Mouse (Mus musculus) spleen, adult 18-20 months (tissue): ENCODE results near the gene Krtap1-5.
"Not testable (repeated sequence)": the region's sequence is repeated elsewhere in the genome, so short reads cannot be mapped to it uniquely, and the experiment has no call there.

Source experiments
- DNase-seq, 2 experiments: peaks; one replicate each; pipeline ENCODE4 v3.0.0; 2022; ENCODE audit warnings: mixed read lengths in 2 of 2

The Krtap1-5 gene

GRCm38 (mm10) chr11:99580636-99581035, at the start of gene Krtap1-5:
Gene Krtap1-5, minus strand, starts transcription at chr11:99581016.
- DNase-seq, result no peak

- no peak for DNase-seq
These were observed 47.3 kb upstream of the Krtap1-5 start, which contains the start of gene Krtap4-1 for GRCm38 (mm10) chr11:99628138-99628537. Gene Krtap4-1, minus strand, starts transcription at chr11:99628238.

GRCm38 (mm10) chr11:99620335-99620734, 39.5 kb upstream of the Krtap1-5 start, which contains the start of gene Gm11562:
Gene Gm11562, minus strand, starts transcription at chr11:99620435.
- DNase-seq, result no peak

- no peak for DNase-seq
These were observed 34.1 kb upstream of the Krtap1-5 start, which contains the start of gene Krtap2-4 for GRCm38 (mm10) chr11:99614796-99615363. Gene Krtap2-4, minus strand, starts transcription at chr11:99614846.

GRCm38 (mm10) chr11:99610089-99610488, 29.3 kb upstream of the Krtap1-5 start, which contains the start of gene Gm11937:
Gene Gm11937, minus strand, starts transcription at chr11:99610189.
- DNase-seq, result not testable (repeated sequence)

- no peak for DNase-seq
These were observed 28.3 kb upstream of the Krtap1-5 start for GRCm38 (mm10) chr11:99609126-99609525.

GRCm38 (mm10) chr11:99603208-99603607, 22.4 kb upstream of the Krtap1-5 start, which contains the start of gene Gm11938:
Gene Gm11938, minus strand, starts transcription at chr11:99603308.
- DNase-seq, result not testable (repeated sequence)

- DNase-seq, result not testable (repeated sequence)
These were observed 16.9 kb upstream of the Krtap1-5 start, which contains the start of gene Krtap9-3 for GRCm38 (mm10) chr11:99597742-99598141. Gene Krtap9-3, minus strand, starts transcription at chr11:99598105.

- DNase-seq, result no peak
These were observed 10.2 kb upstream of the Krtap1-5 start, which contains the start of gene Krtap1-3 for GRCm38 (mm10) chr11:99590981-99591380. Gene Krtap1-3, minus strand, starts transcription at chr11:99591339.

GRCm38 (mm10) chr11:99585096-99585495, 4.3 kb upstream of the Krtap1-5 start:
- DNase-seq, result no peak

- no peak for DNase-seq
These were observed 2.5 kb upstream of the Krtap1-5 start, which contains the start of gene Krtap1-4 for GRCm38 (mm10) chr11:99583245-99583704. Gene Krtap1-4, minus strand, starts transcription at chr11:99583654.

- DNase-seq, result no peak
These were observed 748 bp upstream of the Krtap1-5 start for GRCm38 (mm10) chr11:99581564-99581963.

GRCm38 (mm10) chr11:99581051-99581450, 235 bp upstream of the Krtap1-5 start:
- DNase-seq, result no peak

GRCm38 (mm10) chr11:99574106-99574505, 6.7 kb downstream of the Krtap1-5 start:
- peak; percentile 14 to 51 for DNase-seq

GRCm38 (mm10) chr11:99573164-99573563, 7.7 kb downstream of the Krtap1-5 start:
- no peak for DNase-seq

GRCm38 (mm10) chr11:99566530-99566929, 14.3 kb downstream of the Krtap1-5 start, which contains the start of gene Krtap3-1:
Gene Krtap3-1, minus strand, starts transcription at chr11:99566630.
- DNase-seq, result no peak

- DNase-seq, result no peak
These were observed 18.2 kb downstream of the Krtap1-5 start for GRCm38 (mm10) chr11:99562580-99562979.

- no peak for DNase-seq
These were observed 21.4 kb downstream of the Krtap1-5 start, which contains the start of gene Gm11939 for GRCm38 (mm10) chr11:99559366-99559765. Gene Gm11939, minus strand, starts transcription at chr11:99559466.

GRCm38 (mm10) chr11:99557976-99558745, 22.7 kb downstream of the Krtap1-5 start:
- DNase-seq, result no peak

GRCm38 (mm10) chr11:99556753-99557152, 24.1 kb downstream of the Krtap1-5 start, which contains the start of gene Krtap3-2:
Gene Krtap3-2, minus strand, starts transcription at chr11:99556853.
- DNase-seq, result no peak

GRCm38 (mm10) chr11:99556195-99556594, 24.6 kb downstream of the Krtap1-5 start:
- DNase-seq, result no peak

GRCm38 (mm10) chr11:99550765-99551164, 30.1 kb downstream of the Krtap1-5 start, which contains the start of gene Krtap3-3:
Gene Krtap3-3, minus strand, starts transcription at chr11:99550865.
- DNase-seq, result no peak

GRCm38 (mm10) chr11:99547892-99548291, 32.9 kb downstream of the Krtap1-5 start:
- DNase-seq, result no peak
